Mouse (Mus musculus) MEL (cell line): Measurements from ENCODE around the gene Gm49383.

Experiments used
- CTCF ChIP-seq, 3 experiments: IDR thresholded peaks in 2 of 3; conservative IDR thresholded peaks in 1 of 3; 2 replicates each; pipeline ENCODE4 v1.5.1; 2011 to 2012; ENCODE audit warnings: low read length in 3 of 3, low read depth in 2 of 3, mild to moderate bottlenecking in 2 of 3, improper control_type of control experiment in 1 of 3, inconsistent platforms in 1 of 3, mixed read lengths in 1 of 3, moderate library complexity in 1 of 3; ENCODE audit not compliant: control insufficient read depth in 1 of 3, insufficient read depth in 1 of 3, poor library complexity in 1 of 3, severe bottlenecking in 1 of 3
- ELF1 ChIP-seq: IDR thresholded peaks from 2 replicates; pipeline ENCODE4 v1.6.1; 2014; ENCODE audit warnings: low read depth, mild to moderate bottlenecking, inconsistent platforms, low read length, improper control_type of control experiment, moderate library complexity
- EP300 ChIP-seq, 2 experiments: IDR thresholded peaks; 2 replicates each; pipeline ENCODE4 v1.6.1; 2011; ENCODE audit warnings: improper control_type of control experiment in 2 of 2, low read length in 2 of 2, low read depth in 1 of 2, mild to moderate bottlenecking in 1 of 2
- HCFC1 ChIP-seq: IDR thresholded peaks from 2 replicates; pipeline ENCODE4 v1.6.1; 2012; ENCODE audit warnings: low read depth, mild to moderate bottlenecking, inconsistent platforms, low read length, improper control_type of control experiment, moderate library complexity
- MAFK ChIP-seq: IDR thresholded peaks from 2 replicates; pipeline ENCODE4 v1.6.1; 2011; ENCODE audit warnings: low read depth, mild to moderate bottlenecking, low read length, improper control_type of control experiment, borderline replicate concordance
- MAX ChIP-seq: IDR thresholded peaks from 2 replicates; pipeline ENCODE4 v1.6.1; 2011; ENCODE audit warnings: low read length, improper control_type of control experiment
- NRF1 ChIP-seq: IDR thresholded peaks from 2 replicates; pipeline ENCODE4 v1.6.1; 2014; ENCODE audit warnings: low read depth, mild to moderate bottlenecking, inconsistent platforms, low read length, improper control_type of control experiment, moderate library complexity; ENCODE audit not compliant: poor library complexity, insufficient read depth, severe bottlenecking
- RCOR1 ChIP-seq: IDR thresholded peaks from 2 replicates; pipeline ENCODE4 v1.6.1; 2012; ENCODE audit warnings: low read depth, mild to moderate bottlenecking, inconsistent platforms, low read length, improper control_type of control experiment
- TCF12 ChIP-seq: IDR thresholded peaks from 2 replicates; pipeline ENCODE4 v1.6.1; 2014; ENCODE audit warnings: low read depth, mild to moderate bottlenecking, inconsistent platforms, low read length, improper control_type of control experiment, moderate library complexity
- ZNF384 ChIP-seq: IDR thresholded peaks from 2 replicates; pipeline ENCODE4 v1.6.1; 2012; ENCODE audit warnings: low read depth, mild to moderate bottlenecking, inconsistent platforms, low read length, improper control_type of control experiment

- no peak for TF ChIP-seq CTCF (IDR thresholded peaks at IDR 0.05 in 2 of 3, conservative IDR thresholded peaks at IDR 0.05 in 1 of 3; ENCODE audit: control insufficient read depth in 1 of 3, insufficient read depth in 1 of 3, low read depth in 2 of 3, low read length in 3 of 3, poor library complexity in 1 of 3, severe bottlenecking in 1 of 3)
- TF ChIP-seq RCOR1: no peak
- TF ChIP-seq TCF12: no peak
- no peak for TF ChIP-seq NRF1
- TF ChIP-seq MAFK: no peak
- no peak for TF ChIP-seq EP300 (IDR thresholded peaks at IDR 0.05; ENCODE audit: low read depth in 1 of 2, low read length in 2 of 2)
- no peak for TF ChIP-seq HCFC1
- no peak for TF ChIP-seq ELF1
- no peak for TF ChIP-seq MAX
- TF ChIP-seq ZNF384: no peak
Measured at GRCm38 (mm10) chr12:69241405-69241770, 44.5 kb upstream of the Gm49383 start.
